Mouse (Mus musculus) retina, embryonic 14.5 days (tissue): ENCODE data around the gene Klk1b11.
"Not testable (repeated sequence)": the region's sequence is repeated elsewhere in the genome, so short reads cannot be mapped to it uniquely, and the experiment has no call there.

ENCODE experiments used
- DNase-seq: peaks from one replicate; pipeline ENCODE4 v3.0.0-alpha.2; 2015; ENCODE audit warnings: low spot score

Klk1b11 gene

GRCm38 (mm10) chr7:43995577-43995976 lies at the start of gene Klk1b11:
Gene Klk1b11, plus strand, starts transcription at chr7:43995877.
- not testable (repeated sequence) for DNase-seq

- DNase-seq: no peak
Measured at GRCm38 (mm10) chr7:43950364-43950763, 45.3 kb upstream of the Klk1b11 start, which contains the start of gene Klk1b8. Gene Klk1b8, plus strand, starts transcription at chr7:43950664.

GRCm38 (mm10) chr7:43952703-43953102 lies 43.0 kb upstream of the Klk1b11 start:
- no peak for DNase-seq

- no peak for DNase-seq
Measured at GRCm38 (mm10) chr7:43966451-43966850, 29.2 kb upstream of the Klk1b11 start, which contains the start of gene Klk1b1. Gene Klk1b1, plus strand, starts transcription at chr7:43966751.

GRCm38 (mm10) chr7:43967058-43967457 lies 28.6 kb upstream of the Klk1b11 start:
- no peak for DNase-seq

- DNase-seq: no peak
Measured at GRCm38 (mm10) chr7:43967612-43968011, 28.1 kb upstream of the Klk1b11 start.

GRCm38 (mm10) chr7:43975761-43976160 lies 19.9 kb upstream of the Klk1b11 start, which contains the start of gene Klk1b9:
Gene Klk1b9, plus strand, starts transcription at chr7:43976061.
- not testable (repeated sequence) for DNase-seq

GRCm38 (mm10) chr7:43985657-43986056 lies 10.0 kb upstream of the Klk1b11 start:
- no peak for DNase-seq

GRCm38 (mm10) chr7:43994821-43995220 lies 856 bp upstream of the Klk1b11 start:
- not testable (repeated sequence) for DNase-seq

GRCm38 (mm10) chr7:44004847-44005246 lies 9.2 kb downstream of the Klk1b11 start:
- DNase-seq: no peak

GRCm38 (mm10) chr7:44011868-44012267 lies 16.2 kb downstream of the Klk1b11 start, which contains the start of gene Klk1b26:
Gene Klk1b26, plus strand, starts transcription at chr7:44012168.
- not testable (repeated sequence) for DNase-seq

GRCm38 (mm10) chr7:44014666-44015065 lies 19.0 kb downstream of the Klk1b11 start:
- not testable (repeated sequence) for DNase-seq

- DNase-seq: no peak
Measured at GRCm38 (mm10) chr7:44015071-44015470, 19.4 kb downstream of the Klk1b11 start.
